ENCODE assay signal across 12 mouse cellular contexts in genomic region chr6:144834323-144835183, GRCm38 (mm10). TPM values are rescaled to one million over a fixed set of nuclear protein-coding genes. Genes with fewer than 3 reads are reported as not detected.
DNase-seq lines count a peak whose midpoint lies in the region; ATAC-seq lines count a peak whose summit lies in the region.
"Had no signal": no experiment of that assay in that cellular context is flagged by ENCODE, and none has a peak within 500 bp of the region (broad histone marks: within the 10 kb centered on the region; RNA-seq: fewer than 3 reads in every experiment).

No protein-coding gene starts in this region.

- no peaks in the 10 kb centered on the region for H3K27me3 ChIP-seq in forebrain, embryonic 11.5 days (ENCODE audit: control insufficient read depth, insufficient read depth, low read length)
- H3K27me3 ChIP-seq in forebrain, embryonic 16.5 days (replicated peaks; ENCODE audit: control insufficient read depth, insufficient read depth, low read length): no peaks in the 10 kb centered on the region
- H3K27me3 ChIP-seq in embryonic facial prominence, embryonic 10.5 days (replicated peaks; ENCODE audit: low read depth, poor library complexity, severe bottlenecking): 0 out of 2 replicates have a peak, but pooled peaks cover 4% of the 10 kb centered on the region
- H3K27me3 ChIP-seq in midbrain, embryonic 12.5 days: 0 out of 2 replicates have a peak, but pooled peaks cover 4% of the 10 kb centered on the region
- H3K27me3 ChIP-seq: Patski had no signal

- no peak overlapping the region for H3K4me3 ChIP-seq in forebrain, embryonic 11.5 days (ENCODE audit: low read depth, low read length)
- H3K4me3 ChIP-seq in forebrain, embryonic 16.5 days (replicated peaks; ENCODE audit: low read length): no peak overlapping the region
- H3K4me3 ChIP-seq in embryonic facial prominence, embryonic 10.5 days: no peak overlapping the region; the same call in 1 of the 2 replicates
- H3K4me3 ChIP-seq in midbrain, embryonic 12.5 days: no peak overlapping the region

- no peak for ATAC-seq in forebrain, embryonic 11.5 days (replicated peaks; ENCODE audit: low FRiP score)
- no peak for ATAC-seq in forebrain, embryonic 16.5 days
- ATAC-seq in midbrain, embryonic 12.5 days (ENCODE audit: low FRiP score, low read depth): peak; percentile 63; the same call in 1 of the 2 replicates
- ATAC-seq: Patski had no signal

- no peak overlapping the region; the same call in 1 of the 2 replicates for H3K27ac ChIP-seq in forebrain, embryonic 11.5 days (ENCODE audit: low read depth, low read length)
- no peak overlapping the region for H3K27ac ChIP-seq in forebrain, embryonic 16.5 days (ENCODE audit: low read length)
- peak overlapping the region; percentile 62 for H3K27ac ChIP-seq in embryonic facial prominence, embryonic 10.5 days (replicated peaks)
- peak overlapping the region; percentile 31 for H3K27ac ChIP-seq in midbrain, embryonic 12.5 days (replicated peaks)

- peaks cover 10% of the 10 kb centered on the region for H3K4me1 ChIP-seq in forebrain, embryonic 11.5 days (replicated peaks; ENCODE audit: control insufficient read depth, insufficient read depth, low read length)
- H3K4me1 ChIP-seq in forebrain, embryonic 16.5 days (replicated peaks; ENCODE audit: control insufficient read depth, insufficient read depth, low read length): no peaks in the 10 kb centered on the region
- peaks cover 13% of the 10 kb centered on the region for H3K4me1 ChIP-seq in embryonic facial prominence, embryonic 10.5 days
- H3K4me1 ChIP-seq in midbrain, embryonic 12.5 days: peaks cover 11% of the 10 kb centered on the region

- H3K9me3 ChIP-seq in forebrain, embryonic 11.5 days (ENCODE audit: control insufficient read depth, low read length): no peaks in the 10 kb centered on the region
- no peaks in the 10 kb centered on the region for H3K9me3 ChIP-seq in forebrain, embryonic 16.5 days (ENCODE audit: control insufficient read depth, low read length)
- H3K9me3 ChIP-seq in embryonic facial prominence, embryonic 10.5 days: no peaks in the 10 kb centered on the region
- no peaks in the 10 kb centered on the region for H3K9me3 ChIP-seq in midbrain, embryonic 12.5 days

- WGBS in forebrain, embryonic 11.5 days: 32% methylated on average over 19 of the region's 19 CpGs
- 33% methylated on average over 19 of the region's 19 CpGs for WGBS in forebrain, embryonic 16.5 days
- 32% methylated on average over 19 of the region's 19 CpGs for WGBS in embryonic facial prominence, embryonic 10.5 days
- WGBS in midbrain, embryonic 12.5 days: 27% methylated on average over 19 of the region's 19 CpGs

- no peak for DNase-seq in forebrain, embryonic 11.5 days (ENCODE audit: low spot score)
- DNase-seq in Muller cell, postnatal 12 days (ENCODE audit: inconsistent ontology term): peak; percentile 5
- DNase-seq in embryonic facial prominence, embryonic 10.5 days (ENCODE audit: low spot score): peak; percentile 48
- no peak for DNase-seq in right cerebral cortex, postnatal 14 days
- no peak for DNase-seq in cerebellum, adult 11-12 months
- DNase-seq in gastrocnemius, postnatal 36 days: no peak
- DNase-seq: B cell, adult 2 months; gastrocnemius, postnatal 25 days; lung, adult 18-20 months had no signal

- intact Hi-C loops in gastrocnemius, postnatal 36 days (cut with DNase I): no loop called here

- H3K36me3 ChIP-seq in forebrain, embryonic 11.5 days (ENCODE audit: control insufficient read depth, insufficient read depth, low read length): no peaks in the 10 kb centered on the region
- H3K36me3 ChIP-seq in forebrain, embryonic 16.5 days (ENCODE audit: control insufficient read depth, insufficient read depth): no peaks in the 10 kb centered on the region
- no peaks in the 10 kb centered on the region for H3K36me3 ChIP-seq in embryonic facial prominence, embryonic 10.5 days (replicated peaks)
- H3K36me3 ChIP-seq in midbrain, embryonic 12.5 days: no peaks in the 10 kb centered on the region

- no peak overlapping the region; the same call in 1 of the 2 replicates for H3K9ac ChIP-seq in forebrain, embryonic 11.5 days (ENCODE audit: low read length)
- H3K9ac ChIP-seq in forebrain, embryonic 16.5 days (replicated peaks; ENCODE audit: low read depth, low read length): no peak overlapping the region
- no peak overlapping the region for H3K9ac ChIP-seq in midbrain, embryonic 12.5 days (replicated peaks)

- 0 out of 2 replicates have a peak overlapping the region, but pooled peaks have one; percentile 11 for H3K4me2 ChIP-seq in forebrain, embryonic 11.5 days (ENCODE audit: low read depth, low read length, severe bottlenecking)
- no peak overlapping the region for H3K4me2 ChIP-seq in forebrain, embryonic 16.5 days (ENCODE audit: low read length)
- H3K4me2 ChIP-seq in midbrain, embryonic 12.5 days (replicated peaks): peak overlapping the region; percentile 28; the same call in 1 of the 2 replicates

RNA-seq across cellular contexts. Expression of gene Sox5, which starts 52.8 kb away (rescaled TPM):
- 61.5 and 65.1 TPM in 2 replicates for polyA plus RNA-seq in forebrain, embryonic 11.5 days (2014; fragmentation: Nextera tagmentation; extraction: Ambion mirVana)
- 238 and 246 TPM in 2 replicates for polyA plus RNA-seq in forebrain, embryonic 16.5 days (2015; fragmentation: Nextera tagmentation; extraction: Ambion mirVana)
- polyA plus RNA-seq in embryonic facial prominence, embryonic 10.5 days (2016; fragmentation: Nextera tagmentation; extraction: Ambion mirVana): 60.0 and 65.1 TPM in 2 replicates
- 39.2 and 46.8 TPM in 2 replicates for polyA plus RNA-seq in midbrain, embryonic 12.5 days (2016; fragmentation: Nextera tagmentation; extraction: Ambion mirVana)
- 1 to 10 TPM; 1.4 to 1.5 TPM for total RNA-seq in gastrocnemius, postnatal 36 days (2021)

Comparison
In these comparisons a context has a peak if more than half of its experiments do, and no peak if none do; other contexts are left out.
1. DNase-seq: peak in Muller cell, postnatal 12 days (single experiment) and embryonic facial prominence, embryonic 10.5 days (single experiment); none in forebrain, embryonic 11.5 days (single experiment), right cerebral cortex, postnatal 14 days (single experiment), cerebellum, adult 11-12 months (single experiment) and gastrocnemius, postnatal 36 days (0 of 2).
2. H3K27ac ChIP-seq: peak in embryonic facial prominence, embryonic 10.5 days (single experiment) and midbrain, embryonic 12.5 days (single experiment); none in forebrain, embryonic 11.5 days (single experiment) and forebrain, embryonic 16.5 days (single experiment).